Mouse (Mus musculus): ENCODE measurements around the gene Cavin2. TPM values are rescaled to one million over a fixed set of nuclear protein-coding genes. Genes with fewer than 3 reads are reported as not detected.
A peak's percentile ranks its signal among the peaks of the same experiment; 100 is the strongest.

The Cavin2 gene
- total and polyA plus RNA-seq, 2 experiments from 2014 or later, result 7.1 to 11.2 TPM

- DNase-seq, result peak; percentile 80
- peak overlapping the region; percentile 2; the same call in 1 of the 2 replicates for H3K9ac ChIP-seq
- TF ChIP-seq CTCF (IDR thresholded peaks at IDR 0.05; ENCODE audit: low read depth), result no peak
- no peak overlapping the region for H3K4me3 ChIP-seq (ENCODE audit: low read depth, low read length)
- H3K27me3 ChIP-seq (ENCODE audit: insufficient read depth, low read length), result no peaks in the 10 kb centered on the region
- H3K4me2 ChIP-seq (ENCODE audit: low read depth), result peak overlapping the region; percentile 32; the same call in 1 of the 2 replicates
- ATAC-seq, result peak; percentile 83
- H3K9me3 ChIP-seq (ENCODE audit: low read length), result no peaks in the 10 kb centered on the region
- H3K4me1 ChIP-seq (ENCODE audit: insufficient read depth), result 0 out of 2 replicates have a peak, but pooled peaks cover 3% of the 10 kb centered on the region
- WGBS, result 24% methylated on average over 6 of the region's 6 CpGs
- no peaks in the 10 kb centered on the region for H3K36me3 ChIP-seq (ENCODE audit: insufficient read depth)
- peak overlapping the region; percentile 69 for H3K27ac ChIP-seq (ENCODE audit: low read depth, low read length)
These were observed 45.4 kb downstream of the Cavin2 start for GRCm38 (mm10) chr1:51334289-51334688.

GRCm38 (mm10) chr1:51335081-51335480 lies 46.2 kb downstream of the Cavin2 start:
- H3K27me3 ChIP-seq (ENCODE audit: insufficient read depth, low read length), result no peaks in the 10 kb centered on the region
- no peaks in the 10 kb centered on the region for H3K9me3 ChIP-seq (ENCODE audit: low read length)
- ATAC-seq (no peak), DNase-seq (no peak)
- no peak overlapping the region for H3K9ac ChIP-seq
- no peak overlapping the region for H3K4me2 ChIP-seq (ENCODE audit: low read depth)
- H3K27ac ChIP-seq (ENCODE audit: low read depth, low read length), result no peak overlapping the region
- TF ChIP-seq CTCF (IDR thresholded peaks at IDR 0.05; ENCODE audit: low read depth), result no peak
- 0 out of 2 replicates have a peak, but pooled peaks cover 3% of the 10 kb centered on the region for H3K4me1 ChIP-seq (ENCODE audit: insufficient read depth)
- H3K4me3 ChIP-seq (ENCODE audit: low read depth, low read length), result no peak overlapping the region
- 90% methylated on average over 2 of the region's 2 CpGs for WGBS
- H3K36me3 ChIP-seq (ENCODE audit: insufficient read depth), result no peaks in the 10 kb centered on the region

- no peak overlapping the region for H3K27ac ChIP-seq (ENCODE audit: low read depth, low read length)
- no peak for TF ChIP-seq CTCF (IDR thresholded peaks at IDR 0.05; ENCODE audit: low read depth)
- no peaks in the 10 kb centered on the region for H3K9me3 ChIP-seq (ENCODE audit: low read length)
- no peaks in the 10 kb centered on the region for H3K36me3 ChIP-seq (ENCODE audit: insufficient read depth)
- no peaks in the 10 kb centered on the region for H3K4me1 ChIP-seq (ENCODE audit: insufficient read depth)
- H3K9ac ChIP-seq, result no peak overlapping the region
- H3K4me2 ChIP-seq (ENCODE audit: low read depth), result no peak overlapping the region
- DNase-seq (no peak), ATAC-seq (no peak)
- WGBS, result 20% methylated on average over 3 of the region's 3 CpGs
- no peaks in the 10 kb centered on the region for H3K27me3 ChIP-seq (ENCODE audit: insufficient read depth, low read length)
- no peak overlapping the region for H3K4me3 ChIP-seq (ENCODE audit: low read depth, low read length)
These were observed 55.2 kb downstream of the Cavin2 start for GRCm38 (mm10) chr1:51344160-51344559.

GRCm38 (mm10) chr1:51347596-51347995 lies 58.7 kb downstream of the Cavin2 start:
- peak; percentile 28; the same call in 1 of the 2 replicates for TF ChIP-seq CTCF (IDR thresholded peaks at IDR 0.05; ENCODE audit: low read depth)
- Histone ChIP-seq H3K27ac (ENCODE audit: low read depth, low read length) (no peak overlapping the region), H3K27me3 (ENCODE audit: insufficient read depth, low read length) (no peaks in the 10 kb centered on the region), H3K4me3 (ENCODE audit: low read depth, low read length) (no peak overlapping the region), H3K9ac (no peak overlapping the region), H3K4me1 (ENCODE audit: insufficient read depth) (no peaks in the 10 kb centered on the region), H3K36me3 (ENCODE audit: insufficient read depth) (no peaks in the 10 kb centered on the region), H3K4me2 (ENCODE audit: low read depth) (no peak overlapping the region), H3K9me3 (ENCODE audit: low read length) (no peaks in the 10 kb centered on the region)
- DNase-seq (no peak), ATAC-seq (no peak)
- 91% methylated on average over 3 of the region's 3 CpGs for WGBS

- WGBS, result 62% methylated on average over 7 of the region's 7 CpGs
- TF ChIP-seq CTCF (IDR thresholded peaks at IDR 0.05; ENCODE audit: low read depth), result no peak
- no peaks in the 10 kb centered on the region for H3K9me3 ChIP-seq (ENCODE audit: low read length)
- no peak overlapping the region for H3K9ac ChIP-seq
- DNase-seq (no peak), ATAC-seq (no peak)
- no peaks in the 10 kb centered on the region for H3K36me3 ChIP-seq (ENCODE audit: insufficient read depth)
- H3K4me3 ChIP-seq (ENCODE audit: low read depth, low read length), result no peak overlapping the region
- H3K4me1 ChIP-seq (ENCODE audit: insufficient read depth), result no peaks in the 10 kb centered on the region
- H3K4me2 ChIP-seq (ENCODE audit: low read depth), result no peak overlapping the region
- H3K27me3 ChIP-seq (ENCODE audit: insufficient read depth, low read length), result no peaks in the 10 kb centered on the region
- no peak overlapping the region for H3K27ac ChIP-seq (ENCODE audit: low read depth, low read length)
These were observed 59.7 kb downstream of the Cavin2 start for GRCm38 (mm10) chr1:51348631-51349030.

GRCm38 (mm10) chr1:51349291-51349967 lies 60.5 kb downstream of the Cavin2 start:
- TF ChIP-seq CTCF (IDR thresholded peaks at IDR 0.05; ENCODE audit: low read depth), result no peak
- no peaks in the 10 kb centered on the region for H3K27me3 ChIP-seq (ENCODE audit: insufficient read depth, low read length)
- H3K9me3 ChIP-seq (ENCODE audit: low read length), result no peaks in the 10 kb centered on the region
- DNase-seq (no peak), ATAC-seq (peak; percentile 64; the same call in 1 of the 2 replicates)
- no peak overlapping the region for H3K9ac ChIP-seq
- no peak overlapping the region for H3K4me2 ChIP-seq (ENCODE audit: low read depth)
- H3K27ac ChIP-seq (ENCODE audit: low read depth, low read length), result no peak overlapping the region
- no peaks in the 10 kb centered on the region for H3K36me3 ChIP-seq (ENCODE audit: insufficient read depth)
- no peak overlapping the region for H3K4me3 ChIP-seq (ENCODE audit: low read depth, low read length)
- WGBS, result 32% methylated on average over 7 of the region's 7 CpGs
- H3K4me1 ChIP-seq (ENCODE audit: insufficient read depth), result no peaks in the 10 kb centered on the region

Other genes with a start within 250 kb of the Cavin2 start
- gene Nabp1, start 189.3 kb downstream of the Cavin2 start, total RNA-seq (2014; rRNA removed), result 7.5 and 8.2 TPM in 2 replicates
- 3.4 and 6.3 TPM in 2 replicates for gene Nabp1, start 189.3 kb downstream of the Cavin2 start, polyA plus RNA-seq (2015; fragmentation: Nextera tagmentation; extraction: Ambion mirVana)

Data from forebrain, postnatal 0 days (tissue).